Mouse (Mus musculus): ENCODE measurements around the gene Slc25a16. TPM values are rescaled to one million over a fixed set of nuclear protein-coding genes. Genes with fewer than 3 reads are reported as not detected.

The Slc25a16 gene
- polyA plus RNA-seq, 1 experiment from 2014 or later, result 12.2 TPM

- H3K9me3 ChIP-seq, result no peaks in the 10 kb centered on the region
- H3K27me3 ChIP-seq (replicated peaks), result no peaks in the 10 kb centered on the region
- H3K4me2 ChIP-seq, result no peak overlapping the region
- no peak for ATAC-seq (ENCODE audit: insufficient read depth, low FRiP score, low read depth)
- no peaks in the 10 kb centered on the region for H3K36me3 ChIP-seq
- H3K27ac ChIP-seq, result no peak overlapping the region
- H3K4me3 ChIP-seq (replicated peaks), result no peak overlapping the region
- H3K9ac ChIP-seq, result no peak overlapping the region
- WGBS, result 86% methylated on average over 2 of the region's 2 CpGs
- H3K4me1 ChIP-seq, result no peaks in the 10 kb centered on the region
These were observed 9.3 kb upstream of the Slc25a16 start for GRCm38 (mm10) chr10:62911120-62911519.

GRCm38 (mm10) chr10:62918985-62919384, 1.4 kb upstream of the Slc25a16 start:
- peaks cover 6% of the 10 kb centered on the region for H3K4me1 ChIP-seq
- no peak overlapping the region for H3K4me3 ChIP-seq (replicated peaks)
- no peaks in the 10 kb centered on the region for H3K36me3 ChIP-seq
- no peaks in the 10 kb centered on the region for H3K9me3 ChIP-seq
- no peak overlapping the region for H3K4me2 ChIP-seq
- H3K27ac ChIP-seq, result no peak overlapping the region
- no peaks in the 10 kb centered on the region for H3K27me3 ChIP-seq (replicated peaks)
- WGBS, result 63% methylated on average over 3 of the region's 3 CpGs
- no peak overlapping the region for H3K9ac ChIP-seq
- no peak for ATAC-seq (ENCODE audit: insufficient read depth, low FRiP score, low read depth)

- peak overlapping the region; percentile 56 for H3K4me2 ChIP-seq
- WGBS, result under 1% methylated on average over 29 of the region's 29 CpGs
- H3K27ac ChIP-seq, result peak overlapping the region; percentile 89
These were observed 328 bp downstream of the Slc25a16 start for GRCm38 (mm10) chr10:62920766-62921156.

DNA sequence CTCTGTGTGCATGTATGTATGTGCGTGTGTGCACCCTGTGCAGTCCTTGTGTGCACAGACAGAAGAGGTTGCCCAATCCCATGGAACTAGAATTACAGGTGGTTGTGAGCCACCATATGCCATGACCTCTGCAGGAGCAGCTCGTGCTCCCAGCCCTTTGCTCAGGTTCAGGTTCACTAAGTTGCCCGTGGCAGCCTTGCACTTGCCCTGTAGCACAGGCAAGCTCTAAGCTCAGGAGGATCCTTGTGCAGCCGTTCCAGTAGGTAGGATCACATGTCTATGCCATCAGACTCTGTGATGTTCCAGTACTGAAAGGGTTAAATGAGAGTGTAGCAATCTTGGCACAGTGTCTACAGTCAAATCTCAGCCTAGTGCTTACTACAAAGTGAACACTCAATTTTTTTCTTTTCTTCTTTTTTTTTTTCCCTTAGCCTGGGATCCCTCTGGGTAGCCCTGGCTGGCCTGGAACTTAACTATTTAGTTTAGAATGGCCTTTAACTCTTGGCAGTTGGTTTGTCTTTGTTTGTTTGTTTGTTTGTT, 3.7 kb downstream of the Slc25a16 start:
- Histone ChIP-seq H3K9ac (no peak overlapping the region), H3K36me3 (peaks cover 11% of the 10 kb centered on the region), H3K27ac (no peak overlapping the region), H3K4me3 (replicated peaks) (no peak overlapping the region), H3K4me2 (no peak overlapping the region), H3K27me3 (replicated peaks) (no peaks in the 10 kb centered on the region), H3K9me3 (no peaks in the 10 kb centered on the region), H3K4me1 (peaks cover 6% of the 10 kb centered on the region)
- ATAC-seq (ENCODE audit: insufficient read depth, low FRiP score, low read depth), result no peak
- WGBS, result 87% methylated on average over 4 of the region's 4 CpGs

More at GRCm38 (mm10) chr10:62920766-62921156, 328 bp downstream of the Slc25a16 start:
- peaks cover 6% of the 10 kb centered on the region for H3K4me1 ChIP-seq
- H3K36me3 ChIP-seq, result no peaks in the 10 kb centered on the region
- peak overlapping the region; percentile 91 for H3K4me3 ChIP-seq (replicated peaks)
- no peaks in the 10 kb centered on the region for H3K9me3 ChIP-seq
- H3K9ac ChIP-seq, result peak overlapping the region; percentile 86
- H3K27me3 ChIP-seq (replicated peaks), result no peaks in the 10 kb centered on the region
- ATAC-seq (ENCODE audit: insufficient read depth, low FRiP score, low read depth), result peak; percentile 68

DNA sequence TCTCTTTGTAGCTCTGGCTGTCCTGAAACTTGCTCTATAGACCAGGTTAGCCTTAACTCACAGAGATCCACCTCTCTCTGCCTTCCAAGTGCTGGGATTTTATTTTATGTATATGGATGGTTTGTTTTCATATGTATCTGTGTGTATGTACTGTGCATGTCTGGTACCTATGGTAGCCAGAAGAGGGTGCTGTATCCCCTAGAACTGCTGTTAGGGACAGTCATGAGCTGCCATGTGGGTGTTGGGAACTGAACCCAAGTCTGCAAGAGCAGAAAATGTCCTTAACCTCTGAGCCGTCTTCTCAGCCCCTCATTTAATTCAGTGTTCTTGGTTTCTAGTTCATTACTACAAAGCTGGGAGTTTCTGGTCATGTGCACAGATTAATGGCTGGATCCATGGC, 11.9 kb downstream of the Slc25a16 start:
- Histone ChIP-seq H3K9ac (no peak overlapping the region), H3K27me3 (replicated peaks) (no peaks in the 10 kb centered on the region), H3K4me2 (no peak overlapping the region), H3K9me3 (no peaks in the 10 kb centered on the region), H3K4me1 (no peaks in the 10 kb centered on the region), H3K4me3 (replicated peaks) (no peak overlapping the region), H3K36me3 (peaks cover 26% of the 10 kb centered on the region), H3K27ac (no peak overlapping the region)
- no peak for ATAC-seq (ENCODE audit: insufficient read depth, low FRiP score, low read depth)
- WGBS, result 89% methylated on average over 1 of the region's 1 CpGs

- H3K4me2 ChIP-seq, result no peak overlapping the region
- H3K9ac ChIP-seq, result no peak overlapping the region
- H3K27me3 ChIP-seq (replicated peaks), result no peaks in the 10 kb centered on the region
- no peaks in the 10 kb centered on the region for H3K9me3 ChIP-seq
- H3K4me3 ChIP-seq (replicated peaks), result no peak overlapping the region
- no peak overlapping the region for H3K27ac ChIP-seq
- 80% methylated on average over 10 of the region's 10 CpGs for WGBS
- peaks cover 4% of the 10 kb centered on the region; the same call in 1 of the 2 replicates for H3K36me3 ChIP-seq
- ATAC-seq (ENCODE audit: insufficient read depth, low FRiP score, low read depth), result peak; percentile 63; the same call in 1 of the 2 replicates
- H3K4me1 ChIP-seq, result no peaks in the 10 kb centered on the region
These were observed 24.6 kb downstream of the Slc25a16 start for GRCm38 (mm10) chr10:62944975-62945580.

GRCm38 (mm10) chr10:62946738-62947471, 26.5 kb downstream of the Slc25a16 start, which contains the start of gene Dna2:
Gene Dna2, plus strand, starts transcription at chr10:62947026.
- H3K27me3 ChIP-seq (replicated peaks), result no peaks in the 10 kb centered on the region
- ATAC-seq (ENCODE audit: insufficient read depth, low FRiP score, low read depth), result peak; percentile 84
- H3K36me3 ChIP-seq, result peaks cover 4% of the 10 kb centered on the region; the same call in 1 of the 2 replicates
- H3K27ac ChIP-seq, result peak within 1 kb of the TSS; percentile 70
- H3K4me1 ChIP-seq, result no peaks in the 10 kb centered on the region
- H3K4me3 ChIP-seq (replicated peaks), result peak within 1 kb of the TSS; percentile 69
- H3K9ac ChIP-seq, result peak within 1 kb of the TSS; percentile 59; the same call in 1 of the 2 replicates
- H3K9me3 ChIP-seq, result no peaks in the 10 kb centered on the region
- H3K4me2 ChIP-seq, result peak within 1 kb of the TSS; percentile 64
- under 1% methylated on average over 68 of the region's 68 CpGs for WGBS

- no peaks in the 10 kb centered on the region; the same call in 1 of the 2 replicates for H3K36me3 ChIP-seq
- H3K4me2 ChIP-seq, result no peak overlapping the region
- H3K9me3 ChIP-seq, result no peaks in the 10 kb centered on the region
- H3K9ac ChIP-seq, result no peak overlapping the region
- H3K4me1 ChIP-seq, result no peaks in the 10 kb centered on the region
- H3K4me3 ChIP-seq (replicated peaks), result no peak overlapping the region
- no peaks in the 10 kb centered on the region for H3K27me3 ChIP-seq (replicated peaks)
- no peak for ATAC-seq (ENCODE audit: insufficient read depth, low FRiP score, low read depth)
- H3K27ac ChIP-seq, result no peak overlapping the region
- WGBS, result 89% methylated on average over 7 of the region's 7 CpGs
These were observed 28.1 kb downstream of the Slc25a16 start for GRCm38 (mm10) chr10:62948551-62948950.

DNA sequence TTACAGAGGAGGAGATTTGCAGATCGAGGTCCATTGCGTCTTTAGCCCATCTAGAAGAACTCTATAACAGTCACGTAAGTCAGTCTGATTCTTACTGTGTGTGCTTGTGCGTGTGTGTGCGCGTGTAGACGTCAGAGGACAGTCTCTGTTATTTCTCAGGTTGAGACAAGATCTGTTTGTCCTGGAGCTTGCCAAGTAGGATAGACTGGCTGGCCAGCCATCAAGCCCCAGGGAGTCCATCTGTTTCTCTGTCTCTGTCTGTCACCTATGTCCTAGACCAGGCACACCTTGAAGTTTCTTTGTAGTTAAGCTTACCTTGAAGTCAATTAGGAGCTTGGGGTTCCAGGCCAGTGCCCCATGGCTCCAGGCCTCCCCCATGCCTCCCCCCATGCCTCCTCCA, 43.5 kb downstream of the Slc25a16 start:
- H3K9ac ChIP-seq, result no peak overlapping the region
- no peaks in the 10 kb centered on the region for H3K9me3 ChIP-seq
- WGBS, result 90% methylated on average over 7 of the region's 7 CpGs
- H3K36me3 ChIP-seq, result peaks cover 30% of the 10 kb centered on the region
- H3K4me3 ChIP-seq (replicated peaks), result no peak overlapping the region
- H3K4me2 ChIP-seq, result no peak overlapping the region
- H3K4me1 ChIP-seq, result no peaks in the 10 kb centered on the region
- ATAC-seq (ENCODE audit: insufficient read depth, low FRiP score, low read depth), result no peak
- H3K27ac ChIP-seq, result no peak overlapping the region
- no peaks in the 10 kb centered on the region for H3K27me3 ChIP-seq (replicated peaks)

- Histone ChIP-seq H3K9ac (no peak overlapping the region), H3K4me3 (replicated peaks) (no peak overlapping the region), H3K27me3 (replicated peaks) (no peaks in the 10 kb centered on the region), H3K4me1 (no peaks in the 10 kb centered on the region), H3K4me2 (no peak overlapping the region), H3K9me3 (no peaks in the 10 kb centered on the region), H3K36me3 (peaks cover 31% of the 10 kb centered on the region), H3K27ac (no peak overlapping the region)
- ATAC-seq (ENCODE audit: insufficient read depth, low FRiP score, low read depth), result no peak
- WGBS, result 89% methylated on average over 11 of the region's 11 CpGs
These were observed 45.4 kb downstream of the Slc25a16 start for GRCm38 (mm10) chr10:62965796-62966195.

DNA sequence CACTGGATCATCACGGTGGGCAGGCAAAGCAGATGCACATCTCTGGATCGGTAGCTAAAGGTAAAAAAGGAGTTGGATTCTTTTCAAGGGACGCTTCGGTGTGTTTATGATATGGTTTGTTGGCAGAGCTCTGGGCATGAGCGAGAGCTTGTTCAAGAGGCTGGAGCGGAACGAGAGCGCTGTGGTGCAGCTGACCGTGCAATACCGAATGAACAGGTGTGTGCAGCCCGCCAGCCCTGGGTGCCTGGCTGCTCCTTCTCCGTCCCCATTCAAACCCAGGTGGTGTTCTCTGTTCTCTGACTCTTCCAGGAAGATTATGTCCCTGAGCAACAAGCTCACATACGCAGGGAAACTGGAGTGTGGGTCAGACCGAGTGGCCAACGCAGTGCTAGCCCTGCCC, 45.9 kb downstream of the Slc25a16 start:
- Histone ChIP-seq H3K27ac (no peak overlapping the region), H3K4me2 (no peak overlapping the region), H3K4me1 (no peaks in the 10 kb centered on the region), H3K36me3 (peaks cover 31% of the 10 kb centered on the region), H3K9ac (no peak overlapping the region), H3K9me3 (no peaks in the 10 kb centered on the region), H3K27me3 (replicated peaks) (no peaks in the 10 kb centered on the region), H3K4me3 (replicated peaks) (no peak overlapping the region)
- WGBS, result 94% methylated on average over 15 of the region's 15 CpGs
- ATAC-seq (ENCODE audit: insufficient read depth, low FRiP score, low read depth), result no peak

GRCm38 (mm10) chr10:62971821-62972220, 51.4 kb downstream of the Slc25a16 start:
- no peak for ATAC-seq (ENCODE audit: insufficient read depth, low FRiP score, low read depth)
- H3K36me3 ChIP-seq, result peaks cover 20% of the 10 kb centered on the region; the same call in 1 of the 2 replicates

More at GRCm38 (mm10) chr10:62971821-62972220, 51.4 kb downstream of the Slc25a16 start:
- Histone ChIP-seq H3K9me3 (no peaks in the 10 kb centered on the region), H3K4me2 (no peak overlapping the region), H3K27ac (no peak overlapping the region), H3K4me3 (replicated peaks) (no peak overlapping the region), H3K9ac (no peak overlapping the region), H3K27me3 (replicated peaks) (no peaks in the 10 kb centered on the region), H3K4me1 (no peaks in the 10 kb centered on the region)
- 78% methylated on average over 16 of the region's 16 CpGs for WGBS

All from stomach, embryonic 15.5 days (tissue).